Mouse (Mus musculus) brown adipose tissue, adult 24 weeks (tissue): ENCODE results near the gene Etnk2. TPM values are rescaled to one million over a fixed set of nuclear protein-coding genes. Genes with fewer than 3 reads are reported as not detected.
A peak's percentile ranks its signal among the peaks of the same experiment; 100 is the strongest.

Experiments used
- H3K27ac ChIP-seq: fragments of 200-500 bp; replicated peaks from 2 replicates; pipeline ENCODE4 v1.5.1; 2012; ENCODE audit warnings: low read depth, mild to moderate bottlenecking, low read length
- H3K4me1 ChIP-seq: fragments of 200-500 bp; 2 replicates; pipeline ENCODE4 v1.6.1; 2012; ENCODE audit warnings: low read length, mixed read lengths; ENCODE audit not compliant: control insufficient read depth, insufficient read depth, insufficient read length
- H3K4me3 ChIP-seq: fragments of 200-500 bp; 2 replicates; pipeline ENCODE4 v1.5.1; 2012; ENCODE audit warnings: low read depth, mild to moderate bottlenecking, low read length, moderate library complexity; ENCODE audit not compliant: insufficient read depth
- polyA plus RNA-seq: library from polyadenylated mRNA; stranded (reverse); fragments of >200 nt; gene quantifications from 2 replicates; pipeline ENCODE4 v1.2.4, GENCODE M21; 2012; ENCODE audit not compliant: missing spikeins, insufficient read depth, insufficient read length

The Etnk2 gene
- polyA plus RNA-seq, 1 experiment, result not detected

DNA sequence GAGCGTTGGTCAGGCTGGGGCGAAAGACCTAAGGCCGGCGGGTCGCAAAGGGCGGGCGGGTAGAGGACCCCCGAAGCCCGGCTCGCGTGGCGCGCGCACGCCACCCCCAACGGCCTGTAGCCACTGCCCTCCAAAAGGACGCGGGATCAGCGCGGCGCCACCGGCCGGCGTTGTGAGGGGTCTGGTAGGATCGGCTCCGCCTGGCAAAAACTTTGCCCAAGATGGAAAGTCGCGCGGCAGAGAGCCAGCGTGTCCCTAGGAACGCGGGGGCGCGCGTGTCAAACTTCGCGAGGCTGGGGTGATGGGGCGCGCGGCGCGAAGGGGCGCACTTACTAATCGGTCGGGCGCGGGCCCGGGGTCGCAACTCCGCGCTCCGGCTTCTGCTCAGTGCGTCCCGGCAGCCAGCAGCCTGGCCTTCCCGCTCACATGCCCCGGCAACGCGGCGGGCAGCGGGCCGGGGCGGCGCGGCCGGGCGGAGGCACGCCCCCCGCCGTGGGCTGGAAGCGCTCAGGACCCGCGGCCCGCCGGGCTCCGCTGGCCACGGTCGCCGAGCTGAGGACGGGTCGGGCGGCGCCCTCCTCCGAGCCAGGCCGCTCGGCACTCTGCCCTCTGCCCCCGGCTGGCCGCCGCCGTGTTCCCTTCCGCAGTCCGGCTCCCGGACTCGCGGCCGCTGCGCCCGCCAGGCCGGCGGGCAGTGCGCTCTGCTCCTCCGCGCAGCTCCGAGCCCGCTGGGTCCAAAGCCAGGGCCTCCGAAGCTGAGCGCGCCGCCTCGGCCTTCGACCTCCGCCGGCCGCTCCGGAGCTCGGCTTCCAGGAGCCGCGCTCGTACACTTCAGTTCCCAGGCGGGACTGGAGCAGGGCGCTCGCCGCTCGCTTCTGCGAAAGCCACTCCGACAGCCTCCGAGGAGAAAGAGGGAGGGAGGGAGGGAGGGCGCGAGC, 60.4 kb downstream of the Etnk2 start, which contains the start of gene Sox13:
Gene Sox13, minus strand, starts transcription at position 835 of the 938 bp plus-strand sequence.
- Histone ChIP-seq H3K4me1 (peaks cover 11% of the 10 kb centered on the region), H3K4me3 (peak within 1 kb of the TSS; percentile 88), H3K27ac (peak within 1 kb of the TSS; percentile 93)

DNA sequence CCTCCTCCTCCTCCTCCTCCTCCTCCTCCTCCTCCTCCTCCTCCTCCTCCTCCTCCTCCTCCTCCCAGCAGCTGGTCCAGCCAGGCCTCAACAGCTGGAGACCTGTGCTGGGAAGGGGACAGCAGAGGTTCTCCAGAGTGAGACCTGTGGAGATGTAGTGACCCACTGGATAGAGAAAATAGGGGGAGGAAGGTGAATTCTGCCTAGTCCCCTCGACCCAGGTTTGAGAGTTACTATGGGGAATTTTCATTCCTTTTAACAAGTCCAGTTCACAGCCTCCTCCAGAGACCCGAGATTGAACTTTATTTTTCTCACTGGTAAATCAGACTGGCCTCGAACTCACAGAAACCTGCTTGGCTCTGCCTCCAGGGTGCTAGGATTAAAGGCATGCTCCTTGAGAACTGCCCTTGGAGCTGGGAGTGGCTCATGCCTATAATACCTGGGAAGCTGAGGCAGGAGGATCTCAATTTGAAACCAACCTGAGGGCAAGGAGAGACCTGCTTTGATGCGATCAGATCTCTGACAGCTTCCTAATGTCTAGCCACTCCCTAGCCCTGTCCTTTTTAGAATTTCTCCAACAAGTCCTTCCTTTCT, 61.3 kb downstream of the Etnk2 start:
- Histone ChIP-seq H3K4me1 (peaks cover 3% of the 10 kb centered on the region), H3K4me3 (0 out of 2 replicates have a peak overlapping the region, but pooled peaks have one; percentile 18), H3K27ac (peak overlapping the region; percentile 37; the same call in 1 of the 2 replicates)

Other genes starting within 250 kb of the Etnk2 start
- 61.9 and 64.2 TPM in 2 replicates for gene Ppp1r15b, start 232.4 kb upstream of the Etnk2 start, polyA plus RNA-seq
- 2.2 and 4.2 TPM in 2 replicates for gene Plekha6, start 199.4 kb upstream of the Etnk2 start, polyA plus RNA-seq
- not detected in 2 replicates for gene Golt1a, start 53.8 kb upstream of the Etnk2 start, polyA plus RNA-seq
- gene Kiss1, start 41.7 kb upstream of the Etnk2 start, polyA plus RNA-seq, result not detected in 2 replicates
- gene Ren1, start 13.1 kb upstream of the Etnk2 start, polyA plus RNA-seq, result not detected in 2 replicates
- 5.5 and 6.6 TPM in 2 replicates for gene Sox13, start 60.8 kb downstream of the Etnk2 start, polyA plus RNA-seq
- 118 and 128 TPM in 2 replicates for gene Snrpe, start 246.7 kb downstream of the Etnk2 start, polyA plus RNA-seq